16 mouse cellular contexts compared by ENCODE assay signal in the genomic region with DNA sequence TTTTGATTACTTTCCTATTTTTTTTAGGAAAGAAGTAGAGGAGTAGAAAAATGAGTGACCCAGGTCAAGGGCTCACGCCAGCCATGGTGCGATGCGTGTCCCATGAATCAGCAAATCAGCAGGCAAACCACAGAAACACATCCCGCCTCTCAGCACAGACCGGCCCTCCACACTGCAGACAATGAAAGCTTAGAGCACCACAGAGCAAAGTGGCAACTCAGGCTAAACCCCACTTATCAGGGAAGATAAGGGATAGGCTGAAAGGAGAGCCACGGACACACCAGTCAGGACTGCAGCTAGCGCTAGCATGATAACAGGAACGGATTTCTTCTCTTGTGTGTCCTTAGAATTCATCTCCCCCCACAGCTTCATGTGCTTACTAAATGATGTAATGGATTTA.
A peak's percentile ranks its signal among the peaks of the same experiment; 100 is the strongest.
DNase-seq lines count a peak whose midpoint lies in the region; ATAC-seq and TF ChIP-seq lines count a peak whose summit lies in the region.
"Had no signal": no experiment of that assay in that cellular context is flagged by ENCODE, and none has a peak within 500 bp of the region (broad histone marks: within the 10 kb centered on the region; RNA-seq: fewer than 3 reads in every experiment).

No protein-coding gene starts in this region.

- H3K4me3 ChIP-seq in heart, embryonic 11.5 days (ENCODE audit: low read depth, low read length) = no peak overlapping the region
- no peak overlapping the region for H3K4me3 ChIP-seq in heart, adult 2 months
- no peak overlapping the region for H3K4me3 ChIP-seq in midbrain, embryonic 15.5 days
- no peak overlapping the region for H3K4me3 ChIP-seq in midbrain, embryonic 11.5 days (ENCODE audit: low read depth, low read length)
- no peak overlapping the region for H3K4me3 ChIP-seq in thymus, adult 2 months (ENCODE audit: control insufficient read depth, insufficient read depth, low read length)
- H3K4me3 ChIP-seq: liver, embryonic 15.5 days; midbrain, embryonic 13.5 days; neural tube, embryonic 13.5 days had no signal

- H3K27me3 ChIP-seq in heart, embryonic 11.5 days (ENCODE audit: control insufficient read depth, insufficient read depth, low read length) = no peaks in the 10 kb centered on the region
- H3K27me3 ChIP-seq in heart, adult 2 months (ENCODE audit: control insufficient read depth, insufficient read depth, low read length) = peaks cover 1% of the 10 kb centered on the region; the same call in 1 of the 2 replicates
- no peaks in the 10 kb centered on the region for H3K27me3 ChIP-seq in midbrain, embryonic 15.5 days (replicated peaks)
- H3K27me3 ChIP-seq in midbrain, embryonic 11.5 days (ENCODE audit: control insufficient read depth, insufficient read depth, low read length) = no peaks in the 10 kb centered on the region
- H3K27me3 ChIP-seq in thymus, adult 2 months (ENCODE audit: control insufficient read depth, insufficient read depth, low read length) = no peaks in the 10 kb centered on the region
- H3K27me3 ChIP-seq: liver, embryonic 15.5 days; midbrain, embryonic 13.5 days; neural tube, embryonic 13.5 days; Patski had no signal

- no peak for TF ChIP-seq POLR2A in heart, adult 2 months (IDR thresholded peaks at IDR 0.05; ENCODE audit: insufficient read depth, low read depth, low read length)
- TF ChIP-seq POLR2A in thymus, adult 2 months (IDR thresholded peaks at IDR 0.05; ENCODE audit: control insufficient read depth, extremely low read depth, insufficient read depth, low read length, poor library complexity) = no peak

- ATAC-seq in heart, embryonic 11.5 days (replicated peaks; ENCODE audit: insufficient number of reproducible peaks, low FRiP score, low TSS enrichment) = peak; percentile 75
- ATAC-seq in midbrain, embryonic 15.5 days (replicated peaks) = 0 out of 2 replicates have a peak, but pooled peaks have one; percentile 32
- no peak for ATAC-seq in midbrain, embryonic 11.5 days (ENCODE audit: low FRiP score)
- peak; percentile 22 for ATAC-seq in common myeloid progenitor, adult 5-6 weeks (replicated peaks; ENCODE audit: low read depth, poor library complexity, severe bottlenecking)
- ATAC-seq in megakaryocyte-erythroid progenitor cell, adult 5-6 weeks (replicated peaks; ENCODE audit: low FRiP score, low TSS enrichment, poor library complexity, severe bottlenecking) = peak; percentile 53
- ATAC-seq: forebrain, embryonic 14.5 days; hindbrain, embryonic 16.5 days; midbrain, embryonic 13.5 days; Patski had no signal

- no peaks in the 10 kb centered on the region for H3K9me3 ChIP-seq in heart, embryonic 11.5 days (replicated peaks; ENCODE audit: control insufficient read depth, low read length)
- H3K9me3 ChIP-seq in midbrain, embryonic 15.5 days = no peaks in the 10 kb centered on the region
- H3K9me3 ChIP-seq in midbrain, embryonic 11.5 days (ENCODE audit: control insufficient read depth, low read length) = no peaks in the 10 kb centered on the region
- H3K9me3 ChIP-seq: liver, embryonic 15.5 days; midbrain, embryonic 13.5 days; neural tube, embryonic 13.5 days had no signal

- DNase-seq in heart, adult 2 months = no peak
- no peak for DNase-seq in midbrain, embryonic 11.5 days (ENCODE audit: low spot score, missing footprints)
- DNase-seq in thymus, adult 2 months = no peak
- DNase-seq: cerebellum, adult 9-10 months; gastrocnemius, postnatal 36 days had no signal

- peaks cover 3% of the 10 kb centered on the region; the same call in 1 of the 2 replicates for H3K4me1 ChIP-seq in heart, embryonic 11.5 days (ENCODE audit: control insufficient read depth, insufficient read depth, low read length)
- H3K4me1 ChIP-seq in heart, adult 2 months (ENCODE audit: control insufficient read depth, insufficient read depth, low read length) = peaks cover 5% of the 10 kb centered on the region
- no peaks in the 10 kb centered on the region for H3K4me1 ChIP-seq in midbrain, embryonic 15.5 days
- H3K4me1 ChIP-seq in midbrain, embryonic 11.5 days (ENCODE audit: control insufficient read depth, insufficient read depth, low read length) = no peaks in the 10 kb centered on the region
- peaks cover 23% of the 10 kb centered on the region for H3K4me1 ChIP-seq in thymus, adult 2 months (replicated peaks; ENCODE audit: control insufficient read depth, insufficient read depth, low read length)
- H3K4me1 ChIP-seq: midbrain, embryonic 13.5 days; neural tube, embryonic 13.5 days had no signal

- WGBS in heart, embryonic 11.5 days (ENCODE audit: insufficient replicate concordance) = 3% methylated on average over 8 of the region's 8 CpGs
- WGBS in heart, adult 2 months = 26% methylated on average over 8 of the region's 8 CpGs
- 64% methylated on average over 8 of the region's 8 CpGs for WGBS in midbrain, embryonic 15.5 days
- WGBS in midbrain, embryonic 11.5 days = 69% methylated on average over 8 of the region's 8 CpGs
- WGBS in thymus, adult 2 months = 41% methylated on average over 8 of the region's 8 CpGs

- H3K4me2 ChIP-seq in heart, embryonic 11.5 days = peak overlapping the region; percentile 37
- no peak overlapping the region for H3K4me2 ChIP-seq in midbrain, embryonic 15.5 days
- no peak overlapping the region for H3K4me2 ChIP-seq in midbrain, embryonic 11.5 days
- H3K4me2 ChIP-seq: liver, embryonic 15.5 days; midbrain, embryonic 13.5 days; neural tube, embryonic 13.5 days had no signal

- no peaks in the 10 kb centered on the region for H3K79me2 ChIP-seq in heart, adult 2 months (replicated peaks; ENCODE audit: control insufficient read depth, insufficient read depth, low read length)

- no peak for TF ChIP-seq EP300 in heart, adult 2 months (IDR thresholded peaks at IDR 0.05; ENCODE audit: insufficient read depth, low read depth, low read length)

- 0 out of 2 replicates have a peak overlapping the region, but pooled peaks have one; percentile 12 for H3K9ac ChIP-seq in heart, embryonic 11.5 days (ENCODE audit: low read depth, low read length)
- H3K9ac ChIP-seq in heart, adult 2 months (ENCODE audit: low read depth, low read length) = no peak overlapping the region
- H3K9ac ChIP-seq in midbrain, embryonic 15.5 days = no peak overlapping the region
- H3K9ac ChIP-seq in midbrain, embryonic 11.5 days (ENCODE audit: low read length) = no peak overlapping the region
- H3K9ac ChIP-seq: liver, embryonic 15.5 days; midbrain, embryonic 13.5 days; neural tube, embryonic 13.5 days had no signal

- TF ChIP-seq CTCF in heart, adult 2 months (IDR thresholded peaks at IDR 0.05) = no peak
- TF ChIP-seq CTCF in thymus, adult 2 months (IDR thresholded peaks at IDR 0.05; ENCODE audit: borderline replicate concordance, control insufficient read depth, extremely low read depth, insufficient read depth, low read length, poor library complexity) = no peak

- no peak overlapping the region for H3K27ac ChIP-seq in heart, embryonic 11.5 days (ENCODE audit: low read depth, low read length)
- H3K27ac ChIP-seq in heart, adult 2 months = no peak overlapping the region
- no peak overlapping the region for H3K27ac ChIP-seq in midbrain, embryonic 15.5 days
- no peak overlapping the region for H3K27ac ChIP-seq in midbrain, embryonic 11.5 days (ENCODE audit: low read depth, low read length)
- H3K27ac ChIP-seq in thymus, adult 2 months (ENCODE audit: control insufficient read depth, insufficient read depth, low read length) = no peak overlapping the region
- H3K27ac ChIP-seq: kidney, postnatal 0 days; liver, embryonic 15.5 days; midbrain, embryonic 13.5 days; neural tube, embryonic 13.5 days had no signal

- intact Hi-C loops in heart, adult 2 months (cut with DNase I) = loop anchor here (10.0 kb wide), 1 partner anchor 88 kb away; no protein-coding TSS in a partner anchor

- no peaks in the 10 kb centered on the region for H3K36me3 ChIP-seq in heart, embryonic 11.5 days (ENCODE audit: control insufficient read depth, insufficient read depth, low read length)
- no peaks in the 10 kb centered on the region for H3K36me3 ChIP-seq in heart, adult 2 months (ENCODE audit: control insufficient read depth, insufficient read depth, low read length)
- H3K36me3 ChIP-seq in midbrain, embryonic 15.5 days (replicated peaks) = no peaks in the 10 kb centered on the region
- no peaks in the 10 kb centered on the region for H3K36me3 ChIP-seq in midbrain, embryonic 11.5 days (ENCODE audit: control insufficient read depth, insufficient read depth, low read length)
- no peaks in the 10 kb centered on the region for H3K36me3 ChIP-seq in thymus, adult 2 months (ENCODE audit: control insufficient read depth, insufficient read depth, low read length)
- H3K36me3 ChIP-seq: liver, embryonic 15.5 days; midbrain, embryonic 13.5 days; neural tube, embryonic 13.5 days had no signal
